Comparison of ENCODE assay signal across 11 mouse cellular contexts in genomic region chr7:110780520-110780919, GRCm38 (mm10). TPM values are rescaled to one million over a fixed set of nuclear protein-coding genes. Genes with fewer than 3 reads are reported as not detected.
DNase-seq lines count a peak whose midpoint lies in the region; ATAC-seq and TF ChIP-seq lines count a peak whose summit lies in the region.
"Had no signal": no experiment of that assay in that cellular context is flagged by ENCODE, and none has a peak within 500 bp of the region (broad histone marks: within the 10 kb centered on the region; RNA-seq: fewer than 3 reads in every experiment).

No protein-coding gene starts in this region.

- 88% methylated on average over 4 of the region's 4 CpGs for WGBS in neural tube, embryonic 13.5 days
- 70% methylated on average over 4 of the region's 4 CpGs for WGBS in hindbrain, postnatal 0 days

- DNase-seq in gastrocnemius, adult 2 months = no peak
- no peak for DNase-seq in gastrocnemius, adult 18-20 months (ENCODE audit: low spot score)
- no peak for DNase-seq in neural tube, embryonic 10.5 days (ENCODE audit: extremely low spot score, low spot score)
- no peak for DNase-seq in hindbrain, postnatal 0 days (ENCODE audit: low spot score)
- DNase-seq in kidney, postnatal 10 days = no peak
- DNase-seq in frontal cortex, adult 2 months (ENCODE audit: extremely low spot score in 1 of 2, low spot score in 1 of 2) = no peak
- DNase-seq: gastrocnemius, postnatal 25 days; kidney, adult 18-20 months; thymus, postnatal 25 days had no signal

- H3K27ac ChIP-seq in gastrocnemius, adult 2 months = peak overlapping the region; percentile 77
- H3K27ac ChIP-seq in neural tube, embryonic 13.5 days (replicated peaks) = peak overlapping the region; percentile 39; the same call in 1 of the 2 replicates
- peak overlapping the region; percentile 78; the same call in 1 of the 2 replicates for H3K27ac ChIP-seq in hindbrain, postnatal 0 days

- no peaks in the 10 kb centered on the region for H3K27me3 ChIP-seq in neural tube, embryonic 13.5 days
- H3K27me3 ChIP-seq in hindbrain, postnatal 0 days (ENCODE audit: insufficient read depth, low read length) = no peaks in the 10 kb centered on the region
- H3K27me3 ChIP-seq: embryonic facial prominence, embryonic 12.5 days had no signal

- no peaks in the 10 kb centered on the region for H3K9me3 ChIP-seq in neural tube, embryonic 13.5 days
- H3K9me3 ChIP-seq in hindbrain, postnatal 0 days (ENCODE audit: low read length) = no peaks in the 10 kb centered on the region
- H3K9me3 ChIP-seq: embryonic facial prominence, embryonic 12.5 days had no signal

- no peak for TF ChIP-seq CTCF in gastrocnemius, adult 2 months (IDR thresholded peaks at IDR 0.05)
- TF ChIP-seq CTCF in hindbrain, postnatal 0 days (IDR thresholded peaks at IDR 0.05; ENCODE audit: low read depth) = no peak

- intact Hi-C loops in gastrocnemius, adult 2 months (cut with DNase I) = no loop called here

- no peak overlapping the region for H3K4me3 ChIP-seq in gastrocnemius, adult 2 months
- no peak overlapping the region for H3K4me3 ChIP-seq in neural tube, embryonic 13.5 days
- no peak overlapping the region for H3K4me3 ChIP-seq in hindbrain, postnatal 0 days (ENCODE audit: low read length)
- H3K4me3 ChIP-seq: embryonic facial prominence, embryonic 12.5 days had no signal

- H3K4me1 ChIP-seq in neural tube, embryonic 13.5 days (replicated peaks) = peaks cover 29% of the 10 kb centered on the region
- peaks cover 7% of the 10 kb centered on the region; the same call in 1 of the 2 replicates for H3K4me1 ChIP-seq in hindbrain, postnatal 0 days (ENCODE audit: insufficient read depth, low read length)

- no peak overlapping the region for H3K4me2 ChIP-seq in neural tube, embryonic 13.5 days
- no peak overlapping the region for H3K4me2 ChIP-seq in hindbrain, postnatal 0 days (ENCODE audit: low read depth, low read length)
- H3K4me2 ChIP-seq: embryonic facial prominence, embryonic 12.5 days had no signal

- no peak for ATAC-seq in neural tube, embryonic 13.5 days (ENCODE audit: low read depth)
- ATAC-seq in hindbrain, postnatal 0 days = no peak

- H3K36me3 ChIP-seq in neural tube, embryonic 13.5 days = no peaks in the 10 kb centered on the region
- H3K36me3 ChIP-seq in hindbrain, postnatal 0 days (ENCODE audit: insufficient read depth, low read length) = no peaks in the 10 kb centered on the region
- H3K36me3 ChIP-seq: embryonic facial prominence, embryonic 12.5 days had no signal

- no peak overlapping the region for H3K9ac ChIP-seq in neural tube, embryonic 13.5 days
- H3K9ac ChIP-seq in hindbrain, postnatal 0 days (replicated peaks; ENCODE audit: low read length) = no peak overlapping the region
- H3K9ac ChIP-seq: embryonic facial prominence, embryonic 12.5 days had no signal

RNA-seq across cellular contexts. Expression of gene Ampd3, which starts 12.5 kb away (rescaled TPM):
- 10 to 100 TPM in 1 of 2 experiments, 1 to 10 TPM in 1; 7.6 to 16.6 TPM for total RNA-seq in gastrocnemius, adult 2 months (2021)
- total RNA-seq in gastrocnemius, adult 18-20 months (2021) = 10 to 100 TPM; 10.8 to 15.2 TPM
- polyA plus RNA-seq in neural tube, embryonic 13.5 days (2015; fragmentation: Nextera tagmentation; extraction: Ambion mirVana) = 5.2 and 5.4 TPM in 2 replicates
- 15.1 and 24.8 TPM in 2 replicates for total RNA-seq in hindbrain, postnatal 0 days (2014; rRNA removed)
- polyA plus RNA-seq in hindbrain, postnatal 0 days (2015; fragmentation: Nextera tagmentation; extraction: Ambion mirVana) = 12.4 and 14.3 TPM in 2 replicates
- polyA plus RNA-seq in frontal cortex, adult 2 months (2012; rRNA removed) = 24.9 and 29.1 TPM in 2 replicates
